Mouse (Mus musculus) kidney, adult 2 months (tissue): ENCODE data around the gene Fars2.

Source experiments
- CTCF ChIP-seq: fragments of 200-500 bp; conservative IDR thresholded peaks from 2 replicates; pipeline ENCODE4 v1.5.1; 2011; ENCODE audit warnings: low read depth, mild to moderate bottlenecking, control low read depth, low read length, moderate library complexity, mixed read lengths; ENCODE audit not compliant: insufficient read depth, insufficient read length
- POLR2A ChIP-seq: fragments of 200-500 bp; IDR thresholded peaks from one replicate; pipeline ENCODE4 v1.6.1; 2011; ENCODE audit warnings: low read depth, low read length, control low read depth

- TF ChIP-seq POLR2A (no peak), CTCF (no peak)
Observed at GRCm38 (mm10) chr13:36490612-36491011, 373.4 kb downstream of the Fars2 start.
